Mouse (Mus musculus) forebrain, postnatal 0 days (tissue): ENCODE data around the gene Aldh3b2. TPM values are rescaled to one million over a fixed set of nuclear protein-coding genes. Genes with fewer than 3 reads are reported as not detected.

Experiments used
- ATAC-seq: fragments of 200-750 bp; cut with Nextera tagmentation; 2 replicates; pipeline ENCODE4 v1.8.0; 2017; ENCODE audit warnings: mild to moderate bottlenecking, moderate library complexity
- DNase-seq: peaks from one replicate; pipeline ENCODE4 v3.0.0-alpha.2; 2015
- H3K27ac ChIP-seq: fragments of 300-500 bp; sonication (generic); 2 replicates; pipeline ENCODE4 v1.5.1; 2014; ENCODE audit warnings: low read depth, mild to moderate bottlenecking, antibody characterized with exemption, low read length, moderate library complexity, mixed read lengths
- H3K27me3 ChIP-seq: fragments of 300-500 bp; sonication (generic); 2 replicates; pipeline ENCODE4 v1.6.1; 2014; ENCODE audit warnings: mild to moderate bottlenecking, low read length, mixed read lengths; ENCODE audit not compliant: insufficient read depth
- H3K36me3 ChIP-seq: fragments of 300-500 bp; sonication (generic); 2 replicates; pipeline ENCODE4 v1.6.1; 2014; ENCODE audit warnings: mild to moderate bottlenecking, moderate library complexity; ENCODE audit not compliant: insufficient read depth
- H3K4me1 ChIP-seq: fragments of 300-500 bp; sonication (generic); 2 replicates; pipeline ENCODE4 v1.6.1; 2014; ENCODE audit warnings: antibody characterized with exemption; ENCODE audit not compliant: insufficient read depth
- H3K4me2 ChIP-seq: fragments of 300-500 bp; sonication (generic); 2 replicates; pipeline ENCODE4 v1.6.1; 2014; ENCODE audit warnings: low read depth, mild to moderate bottlenecking, moderate library complexity
- H3K4me3 ChIP-seq: fragments of 300-500 bp; sonication (generic); 2 replicates; pipeline ENCODE4 v1.5.1; 2014; ENCODE audit warnings: low read depth, low read length, mixed read lengths
- H3K9ac ChIP-seq: fragments of 300-500 bp; sonication (generic); 2 replicates; pipeline ENCODE4 v1.6.1; 2014; ENCODE audit warnings: mild to moderate bottlenecking
- H3K9me3 ChIP-seq: fragments of 300-500 bp; sonication (generic); 2 replicates; pipeline ENCODE4 v1.6.1; 2016; ENCODE audit warnings: low read length
- CTCF ChIP-seq: sonication (generic); IDR thresholded peaks from 2 replicates; pipeline ENCODE4 v1.5.1; 2016; ENCODE audit warnings: antibody characterized with exemption, control low read depth, low read depth
- WGBS: fragments of 180-500 bp; shearing (Covaris S2); extraction: QIAGEN DNeasy Blood & Tissue Kit; methylation state at CpG from one replicate; pipeline ENCODE4 v1.1.7; 2014; 5-methylcytosine and 5-hydroxymethylcytosine counted together
- polyA plus RNA-seq: library from polyadenylated mRNA; unstranded; fragments of >200 nt; fragmentation: Nextera tagmentation; extraction: Ambion mirVana; gene quantifications from 2 replicates; pipeline ENCODE4 v1.2.1, GENCODE M21; 2015
- total RNA-seq: library from RNA; depleted of rRNA; stranded (reverse); fragments of >200 nt; gene quantifications from 2 replicates; pipeline ENCODE4 v1.2.3, GENCODE M21; 2014

Gene Aldh3b2
- total and polyA plus RNA-seq, 2 experiments from 2014 or later: 1.9 to 2.7 TPM

DNA sequence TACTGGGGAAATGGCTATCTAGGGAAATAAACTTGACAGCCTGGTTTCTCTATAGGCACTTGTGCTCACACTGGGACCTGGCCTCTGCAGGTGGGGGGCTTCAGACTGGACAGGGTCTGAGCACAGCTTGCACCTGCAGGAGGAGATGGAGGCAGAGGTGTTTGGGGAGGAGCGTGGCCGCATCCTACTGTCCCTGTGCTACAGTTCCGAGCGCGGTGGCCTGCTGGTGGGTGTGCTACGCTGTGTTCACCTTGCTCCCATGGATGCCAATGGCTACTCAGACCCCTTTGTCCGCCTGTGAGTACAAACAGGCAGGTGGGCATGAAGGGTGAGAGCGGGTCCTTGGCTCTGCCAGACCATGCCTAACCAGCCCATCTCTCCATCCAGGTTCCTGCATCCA, 33.8 kb downstream of the Aldh3b2 start:
- 95% methylated on average over 8 of the region's 8 CpGs for WGBS
- peaks cover 35% of the 10 kb centered on the region for H3K36me3 ChIP-seq
- ATAC-seq: no peak

DNA sequence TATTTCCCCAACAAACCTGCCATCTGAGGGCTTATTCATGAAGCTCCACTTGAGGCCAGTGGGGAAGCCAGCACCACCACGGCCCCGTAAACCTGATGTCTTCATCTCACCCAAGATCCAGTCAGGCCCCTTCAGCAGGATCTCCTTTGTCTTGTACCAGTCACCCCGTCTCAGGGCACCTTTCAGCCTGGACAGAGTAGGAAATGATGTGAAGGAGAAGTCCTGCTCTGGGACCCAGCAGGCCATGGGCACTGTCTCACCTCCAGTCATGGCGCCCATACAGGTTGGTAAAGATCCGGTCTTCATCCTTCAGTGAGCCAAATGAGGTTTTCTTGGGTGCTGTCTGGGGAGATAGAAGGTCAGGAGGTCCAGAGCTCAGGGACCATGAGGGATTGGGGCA, 39.0 kb downstream of the Aldh3b2 start:
- no peak overlapping the region for H3K4me3 ChIP-seq
- no peak for DNase-seq
- H3K4me2 ChIP-seq: no peak overlapping the region
- H3K27me3 ChIP-seq: no peaks in the 10 kb centered on the region
- H3K9ac ChIP-seq: no peak overlapping the region
- H3K27ac ChIP-seq: no peak overlapping the region
- H3K4me1 ChIP-seq: peaks cover 6% of the 10 kb centered on the region
- ATAC-seq: no peak
- H3K36me3 ChIP-seq: peaks cover 34% of the 10 kb centered on the region
- WGBS: 92% methylated on average over 5 of the region's 5 CpGs
- no peak for TF ChIP-seq CTCF
- no peaks in the 10 kb centered on the region for H3K9me3 ChIP-seq

More for the DNA sequence above, 33.8 kb downstream of the Aldh3b2 start:
- Histone ChIP-seq H3K4me1 (peaks cover 9% of the 10 kb centered on the region; the same call in 1 of the 2 replicates), H3K4me3 (no peak overlapping the region), H3K4me2 (no peak overlapping the region), H3K9me3 (no peaks in the 10 kb centered on the region), H3K27me3 (no peaks in the 10 kb centered on the region), H3K27ac (no peak overlapping the region), H3K9ac (no peak overlapping the region)
- TF ChIP-seq CTCF: no peak
- DNase-seq: no peak

DNA sequence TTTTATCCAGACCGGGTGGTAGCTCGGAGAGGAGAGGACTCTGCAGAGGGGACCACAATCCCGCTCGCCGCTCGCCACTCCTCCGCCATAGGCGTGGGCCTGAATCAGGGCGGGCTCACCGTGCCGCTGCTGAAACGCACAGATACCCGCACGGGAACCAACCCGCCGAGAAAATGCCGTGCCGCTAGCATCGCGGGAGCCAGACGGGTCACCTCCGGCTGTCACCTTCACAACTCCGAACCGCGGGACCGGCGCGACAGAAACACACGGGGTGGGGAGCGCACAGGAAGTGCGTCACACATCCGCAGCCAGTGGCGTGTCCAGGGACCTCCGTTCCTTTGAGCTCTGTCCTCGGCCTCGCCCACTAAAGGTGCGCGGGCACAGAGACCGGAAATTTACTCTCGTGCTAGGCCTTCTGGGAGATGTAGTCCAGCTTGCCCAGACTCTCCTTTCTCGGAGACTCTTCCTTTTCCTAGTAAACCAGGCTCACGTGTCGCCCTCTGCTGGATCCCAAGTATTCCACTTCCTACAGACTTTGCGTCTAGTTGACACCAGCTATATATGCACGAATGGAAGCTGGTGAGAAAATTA, 40.4 kb downstream of the Aldh3b2 start, which contains the start of gene Ndufv1:
Gene Ndufv1, minus strand, starts transcription at position 375 of the 591 bp plus-strand sequence.
- Histone ChIP-seq H3K9ac (peak within 1 kb of the TSS; percentile 82), H3K27ac (peak within 1 kb of the TSS; percentile 72), H3K9me3 (no peaks in the 10 kb centered on the region), H3K36me3 (peaks cover 22% of the 10 kb centered on the region), H3K27me3 (no peaks in the 10 kb centered on the region), H3K4me2 (peak within 1 kb of the TSS; percentile 68), H3K4me1 (peaks cover 6% of the 10 kb centered on the region), H3K4me3 (peak within 1 kb of the TSS; percentile 77)
- ATAC-seq: peak; percentile 99
- 2% methylated on average over 45 of the region's 45 CpGs for WGBS
- DNase-seq: peak; percentile 98
- TF ChIP-seq CTCF: peak; percentile 91

DNA sequence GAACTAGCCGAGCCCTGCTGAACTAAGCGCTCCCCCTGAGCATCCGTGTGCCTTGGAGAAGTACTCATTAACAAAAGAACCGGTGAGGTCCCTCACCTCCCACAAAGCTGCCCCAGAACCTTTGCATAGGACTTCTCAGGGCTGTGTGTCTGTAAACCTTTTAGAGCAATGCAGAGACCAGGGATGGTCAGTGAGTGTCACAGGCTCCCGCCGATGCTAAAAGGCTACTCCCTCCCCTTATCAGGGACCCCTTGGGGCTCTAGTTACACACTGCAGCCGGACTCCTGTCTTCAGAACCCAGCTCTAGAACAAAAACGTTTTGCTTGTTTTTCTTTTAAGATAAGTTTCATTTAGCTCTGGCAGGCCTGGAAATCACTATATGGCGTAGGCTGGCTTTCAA, 40.9 kb downstream of the Aldh3b2 start:
- Histone ChIP-seq H3K9me3 (no peaks in the 10 kb centered on the region), H3K27me3 (no peaks in the 10 kb centered on the region), H3K36me3 (peaks cover 16% of the 10 kb centered on the region), H3K4me3 (peak overlapping the region; percentile 77), H3K4me2 (peak overlapping the region; percentile 68), H3K4me1 (peaks cover 6% of the 10 kb centered on the region), H3K27ac (no peak overlapping the region), H3K9ac (0 out of 2 replicates have a peak overlapping the region, but pooled peaks have one; percentile 31)
- ATAC-seq: peak; percentile 2; the same call in 1 of the 2 replicates
- TF ChIP-seq CTCF: no peak
- WGBS: 24% methylated on average over 9 of the region's 9 CpGs
- no peak for DNase-seq

DNA sequence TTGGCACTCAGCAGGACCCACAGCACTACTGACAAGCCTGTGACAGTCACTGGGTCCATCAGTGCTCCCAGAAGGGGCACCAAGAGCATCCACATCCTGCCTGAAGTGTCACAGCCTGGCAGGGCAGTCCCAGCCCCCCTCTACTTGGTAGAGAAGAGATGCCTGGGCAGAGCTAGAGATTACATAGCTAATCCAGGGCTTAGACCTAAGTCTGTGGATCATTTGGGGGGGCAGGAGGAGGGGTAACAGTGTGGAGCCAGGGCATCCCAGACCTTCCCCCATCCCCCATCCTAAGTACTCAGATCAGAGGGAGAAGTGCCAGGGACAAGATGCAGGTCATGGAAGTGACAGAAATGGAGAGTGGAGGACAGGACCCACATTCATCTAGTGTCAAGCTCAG, 42.7 kb downstream of the Aldh3b2 start:
- Histone ChIP-seq H3K4me3 (no peak overlapping the region), H3K4me1 (peaks cover 6% of the 10 kb centered on the region), H3K4me2 (no peak overlapping the region), H3K27me3 (no peaks in the 10 kb centered on the region), H3K9ac (no peak overlapping the region), H3K27ac (no peak overlapping the region), H3K36me3 (no peaks in the 10 kb centered on the region; the same call in 1 of the 2 replicates), H3K9me3 (no peaks in the 10 kb centered on the region)
- ATAC-seq (no peak), DNase-seq (no peak)
- no peak for TF ChIP-seq CTCF

DNA sequence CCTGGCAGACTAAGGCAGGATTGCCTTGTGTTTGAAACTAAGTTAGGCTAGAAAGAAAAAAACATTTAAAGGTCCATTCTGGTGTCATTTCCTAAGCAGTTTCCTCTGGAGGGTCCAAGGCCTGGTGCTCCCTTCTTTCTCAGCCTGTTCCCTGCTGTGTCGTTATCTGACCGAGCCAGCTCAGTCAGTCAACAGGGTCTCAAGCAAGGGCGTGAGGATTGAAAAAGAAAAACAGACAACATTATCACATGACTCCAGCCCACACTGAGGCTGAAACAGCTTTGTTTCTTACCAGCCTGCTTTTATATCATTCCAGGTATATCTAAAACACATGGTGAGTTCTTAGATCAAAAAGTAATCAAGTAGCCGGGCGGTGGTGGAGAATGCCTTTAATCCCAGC, 43.5 kb downstream of the Aldh3b2 start:
- DNase-seq (no peak), ATAC-seq (no peak)
- Histone ChIP-seq H3K4me1 (peaks cover 6% of the 10 kb centered on the region), H3K27ac (no peak overlapping the region), H3K4me2 (no peak overlapping the region), H3K4me3 (no peak overlapping the region), H3K36me3 (no peaks in the 10 kb centered on the region), H3K9ac (no peak overlapping the region), H3K27me3 (no peaks in the 10 kb centered on the region), H3K9me3 (no peaks in the 10 kb centered on the region)
- TF ChIP-seq CTCF: no peak
- WGBS: 61% methylated on average over 5 of the region's 5 CpGs

DNA sequence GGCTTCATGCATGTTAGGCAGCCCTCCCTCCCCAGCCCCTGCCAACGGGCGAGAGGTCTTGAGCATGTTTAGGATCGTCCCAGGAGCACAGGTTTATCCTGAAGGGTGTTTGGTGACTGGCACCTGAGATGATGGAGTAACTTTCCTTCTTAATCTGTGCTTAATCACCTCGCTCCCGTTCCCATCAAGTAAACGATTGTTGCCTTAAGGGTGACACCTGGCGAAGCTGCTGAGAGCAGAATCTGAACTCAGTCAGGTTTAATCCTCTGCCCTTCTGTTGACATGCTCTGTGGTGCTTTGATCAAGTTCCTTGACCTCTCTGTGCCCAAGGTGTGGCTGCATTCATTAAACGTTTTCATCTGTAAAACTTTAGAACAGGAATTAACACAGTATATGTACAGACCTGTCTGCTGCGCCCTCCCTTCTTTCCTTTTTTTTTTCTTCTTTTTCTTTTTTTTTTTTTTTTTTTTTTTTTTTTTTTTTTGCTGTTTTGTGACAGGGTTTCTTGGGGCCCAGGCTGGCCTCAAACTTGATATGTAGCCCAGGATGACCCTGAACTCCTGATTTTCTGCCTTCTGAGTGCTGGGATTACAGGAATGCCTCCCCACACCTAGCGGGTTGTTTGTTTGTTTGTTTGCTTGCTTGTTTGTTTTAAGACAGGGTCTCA, 45.9 kb downstream of the Aldh3b2 start:
- Histone ChIP-seq H3K27me3 (no peaks in the 10 kb centered on the region), H3K9me3 (no peaks in the 10 kb centered on the region), H3K9ac (no peak overlapping the region), H3K4me2 (no peak overlapping the region), H3K4me3 (no peak overlapping the region), H3K4me1 (no peaks in the 10 kb centered on the region), H3K36me3 (no peaks in the 10 kb centered on the region), H3K27ac (no peak overlapping the region)
- 68% methylated on average over 10 of the region's 10 CpGs for WGBS
- DNase-seq: no peak
- ATAC-seq: no peak
- TF ChIP-seq CTCF: no peak
